Mouse (Mus musculus): ENCODE results near the gene Gm44805. TPM values are rescaled to one million over a fixed set of nuclear protein-coding genes. Genes with fewer than 3 reads are reported as not detected.

Gene Gm44805
- polyA plus RNA-seq, 1 experiment = not detected

DNA sequence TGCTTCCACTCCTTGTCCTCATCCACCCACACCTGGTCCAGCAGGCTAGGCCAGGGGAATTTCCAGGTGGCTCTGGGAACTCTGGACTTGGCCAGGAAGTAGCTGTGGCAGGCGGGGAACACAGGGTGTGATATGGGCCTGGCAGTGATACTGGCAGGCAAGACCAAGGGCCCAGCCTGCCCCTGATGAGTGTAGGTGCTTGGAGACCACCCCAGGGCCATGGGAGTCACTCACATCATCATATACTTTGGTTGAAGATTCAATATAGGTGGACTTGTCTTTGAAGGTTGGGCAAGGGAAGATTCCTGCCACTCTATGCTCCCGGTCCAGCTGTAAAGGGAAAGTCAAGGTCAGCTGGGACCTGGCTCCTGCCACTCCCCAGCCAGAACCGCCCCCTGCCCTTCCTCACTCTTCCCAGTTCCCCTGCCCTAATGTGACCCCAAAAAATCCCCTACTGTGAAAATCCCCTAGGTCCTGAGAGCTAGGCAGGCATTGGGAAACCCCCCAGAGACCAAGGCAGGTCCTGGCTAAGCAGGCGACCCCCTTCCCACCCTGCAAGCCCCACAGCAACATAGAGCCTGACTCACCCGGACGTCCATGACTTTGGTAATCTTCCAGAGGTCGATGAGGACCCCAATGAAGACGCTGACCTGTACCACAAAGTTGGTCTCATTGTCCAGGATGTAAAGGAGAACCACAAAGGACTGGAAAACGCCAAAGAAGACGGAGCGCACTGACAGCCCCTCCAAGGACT, 46.0 kb downstream of the Gm44805 start:
- TF ChIP-seq POLR2A (IDR thresholded peaks at IDR 0.05; ENCODE audit: low read depth, low read length) = no peak
- no peak for TF ChIP-seq CTCF (IDR thresholded peaks at IDR 0.05; ENCODE audit: borderline replicate concordance, insufficient read depth, low read length)
- no peaks in the 10 kb centered on the region for H3K4me1 ChIP-seq (ENCODE audit: control insufficient read depth, insufficient read depth, low read length)
- no peak overlapping the region for H3K4me3 ChIP-seq (ENCODE audit: insufficient read depth, low read length)
- H3K27ac ChIP-seq (ENCODE audit: insufficient read depth, low read length) = no peak overlapping the region

DNA sequence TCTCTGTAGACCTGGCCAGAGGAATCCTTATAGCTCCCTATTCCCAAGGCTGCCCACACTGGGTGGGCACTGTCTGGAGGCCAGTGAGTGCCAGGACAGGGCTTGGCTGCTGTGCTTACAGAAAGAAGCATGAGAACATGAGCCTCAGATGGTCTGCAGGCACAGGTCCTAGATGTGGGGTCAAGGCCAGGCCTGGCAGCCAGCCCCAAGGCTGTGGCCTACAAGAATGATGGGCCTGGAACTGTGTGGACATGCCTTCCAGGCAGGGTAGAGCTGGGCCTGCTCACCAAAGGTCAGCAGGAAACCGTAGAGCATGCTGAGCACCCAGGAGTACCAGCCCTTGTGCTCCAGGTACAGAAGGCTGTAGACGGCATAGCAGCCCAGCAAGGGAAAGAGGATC, 46.6 kb downstream of the Gm44805 start:
- TF ChIP-seq POLR2A (IDR thresholded peaks at IDR 0.05; ENCODE audit: low read depth, low read length) (no peak), CTCF (IDR thresholded peaks at IDR 0.05; ENCODE audit: borderline replicate concordance, insufficient read depth, low read length) (no peak)
- Histone ChIP-seq H3K4me3 (ENCODE audit: insufficient read depth, low read length) (no peak overlapping the region), H3K4me1 (ENCODE audit: control insufficient read depth, insufficient read depth, low read length) (no peaks in the 10 kb centered on the region), H3K27ac (ENCODE audit: insufficient read depth, low read length) (no peak overlapping the region)

DNA sequence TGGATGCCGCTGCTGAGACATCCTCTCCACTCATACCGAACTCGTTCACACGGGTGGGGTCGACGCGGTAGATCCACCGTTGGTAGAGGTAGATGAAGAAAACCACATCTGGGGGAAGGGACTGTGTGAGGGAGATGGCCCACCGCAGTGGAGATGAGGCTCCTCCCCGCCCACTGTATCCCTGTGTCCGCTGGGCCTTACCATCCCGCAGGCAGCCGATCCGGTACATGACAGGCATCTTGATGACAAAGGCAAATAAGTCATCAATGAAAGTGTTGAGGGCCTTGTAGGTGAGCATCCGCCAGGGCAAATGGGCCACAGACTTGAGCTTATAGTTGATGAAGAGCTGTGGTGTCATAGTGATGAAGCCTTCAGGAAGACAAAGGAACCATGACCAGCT, 47.4 kb downstream of the Gm44805 start:
- no peak overlapping the region for H3K27ac ChIP-seq (ENCODE audit: insufficient read depth, low read length)
- TF ChIP-seq POLR2A (IDR thresholded peaks at IDR 0.05; ENCODE audit: low read depth, low read length) (no peak), CTCF (IDR thresholded peaks at IDR 0.05; ENCODE audit: borderline replicate concordance, insufficient read depth, low read length) (no peak)
- no peaks in the 10 kb centered on the region for H3K4me1 ChIP-seq (ENCODE audit: control insufficient read depth, insufficient read depth, low read length)
- H3K4me3 ChIP-seq (ENCODE audit: insufficient read depth, low read length) = no peak overlapping the region

DNA sequence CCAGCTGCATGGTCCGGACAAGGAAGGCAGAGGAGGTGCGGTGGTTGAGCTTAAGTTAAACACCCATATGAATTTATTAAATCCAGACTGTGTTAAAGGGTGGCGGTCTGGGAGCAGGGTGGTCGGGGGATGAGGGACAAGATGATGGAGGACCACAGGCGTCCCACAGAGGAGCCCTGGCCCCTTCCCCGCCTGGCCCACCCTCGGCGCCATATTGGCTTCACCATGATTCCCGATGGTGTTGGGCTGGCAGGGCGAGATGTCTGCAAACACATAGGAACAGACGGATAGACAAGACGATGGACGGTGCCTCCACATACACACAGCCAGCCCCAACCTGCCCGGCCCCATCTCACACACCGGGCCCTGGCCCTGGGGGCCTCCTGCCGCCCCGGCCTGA, 48.0 kb downstream of the Gm44805 start:
- TF ChIP-seq CTCF (IDR thresholded peaks at IDR 0.05; ENCODE audit: borderline replicate concordance, insufficient read depth, low read length) = no peak
- no peak for TF ChIP-seq POLR2A (IDR thresholded peaks at IDR 0.05; ENCODE audit: low read depth, low read length)
- no peaks in the 10 kb centered on the region for H3K4me1 ChIP-seq (ENCODE audit: control insufficient read depth, insufficient read depth, low read length)
- no peak overlapping the region for H3K4me3 ChIP-seq (ENCODE audit: insufficient read depth, low read length)
- no peak overlapping the region for H3K27ac ChIP-seq (ENCODE audit: insufficient read depth, low read length)

DNA sequence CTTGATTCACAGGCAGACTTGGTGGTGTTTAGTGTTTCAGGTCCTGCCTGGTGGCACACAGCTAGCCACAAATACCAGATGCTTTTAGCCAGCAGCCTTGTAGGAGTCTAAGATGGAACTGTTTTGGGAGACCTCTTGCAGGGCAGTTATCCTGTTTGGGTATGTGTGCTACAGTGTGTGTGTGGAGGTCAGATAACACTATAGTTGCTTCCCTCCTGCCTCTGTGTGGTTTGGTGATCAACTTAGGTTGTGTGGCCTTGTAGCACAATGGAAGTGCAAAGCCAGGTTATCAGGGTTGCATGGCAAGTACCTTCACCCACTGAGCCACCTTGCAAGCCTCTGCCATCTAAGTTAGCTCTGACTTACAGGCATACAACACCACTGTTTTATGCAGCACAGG, 48.5 kb downstream of the Gm44805 start:
- TF ChIP-seq CTCF (IDR thresholded peaks at IDR 0.05; ENCODE audit: borderline replicate concordance, insufficient read depth, low read length) = no peak
- no peak for TF ChIP-seq POLR2A (IDR thresholded peaks at IDR 0.05; ENCODE audit: low read depth, low read length)
- H3K4me1 ChIP-seq (ENCODE audit: control insufficient read depth, insufficient read depth, low read length) = no peaks in the 10 kb centered on the region
- H3K4me3 ChIP-seq (ENCODE audit: insufficient read depth, low read length) = no peak overlapping the region
- H3K27ac ChIP-seq (ENCODE audit: insufficient read depth, low read length) = no peak overlapping the region

DNA sequence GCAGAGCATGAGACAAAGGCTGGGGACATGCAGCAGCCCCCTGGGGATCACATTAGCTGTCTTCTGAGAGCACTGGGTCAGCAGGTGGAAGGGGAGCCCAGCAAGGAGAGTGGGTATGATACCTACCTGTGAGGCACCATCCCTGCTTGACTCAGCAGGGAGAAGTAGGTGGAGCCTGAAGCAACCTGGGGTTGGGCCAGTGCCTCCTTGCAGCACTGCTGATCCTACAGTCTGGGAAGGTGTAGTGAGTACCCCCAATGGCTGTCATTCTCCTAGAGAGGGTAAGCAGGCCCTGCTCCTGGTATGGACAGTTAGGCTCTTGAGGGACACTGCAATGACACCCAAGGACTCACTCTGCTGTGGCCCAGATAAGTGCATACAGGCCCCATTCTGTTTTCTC, 48.9 kb downstream of the Gm44805 start:
- TF ChIP-seq POLR2A (IDR thresholded peaks at IDR 0.05; ENCODE audit: low read depth, low read length) (no peak), CTCF (IDR thresholded peaks at IDR 0.05; ENCODE audit: borderline replicate concordance, insufficient read depth, low read length) (no peak)
- Histone ChIP-seq H3K27ac (ENCODE audit: insufficient read depth, low read length) (no peak overlapping the region), H3K4me1 (ENCODE audit: control insufficient read depth, insufficient read depth, low read length) (no peaks in the 10 kb centered on the region), H3K4me3 (ENCODE audit: insufficient read depth, low read length) (no peak overlapping the region)

DNA sequence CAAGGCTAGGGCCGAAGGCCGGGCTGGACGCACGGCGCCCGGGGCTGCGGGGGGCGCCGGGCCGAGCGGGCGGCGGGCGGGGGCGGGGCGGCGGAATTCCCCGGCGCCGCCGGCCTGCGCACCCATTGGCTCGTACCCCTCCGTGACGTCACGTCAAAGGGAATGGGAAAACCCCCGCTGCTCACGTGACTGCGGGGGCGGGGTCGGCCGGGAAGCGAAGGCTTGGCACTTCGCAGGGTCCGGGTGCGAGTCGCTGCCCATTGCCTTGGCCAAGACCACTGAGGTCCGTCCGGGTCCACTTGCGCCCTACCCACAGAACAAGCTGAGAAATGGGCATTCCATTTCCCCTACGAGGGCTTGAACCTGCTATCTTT, 51.9 kb downstream of the Gm44805 start, which contains the start of gene Relb:
Gene Relb, minus strand, starts transcription at position 78 of the 374 bp plus-strand sequence.
- peak; percentile 68 for TF ChIP-seq POLR2A (IDR thresholded peaks at IDR 0.05; ENCODE audit: low read depth, low read length)
- TF ChIP-seq CTCF (IDR thresholded peaks at IDR 0.05; ENCODE audit: borderline replicate concordance, insufficient read depth, low read length) = no peak

DNA sequence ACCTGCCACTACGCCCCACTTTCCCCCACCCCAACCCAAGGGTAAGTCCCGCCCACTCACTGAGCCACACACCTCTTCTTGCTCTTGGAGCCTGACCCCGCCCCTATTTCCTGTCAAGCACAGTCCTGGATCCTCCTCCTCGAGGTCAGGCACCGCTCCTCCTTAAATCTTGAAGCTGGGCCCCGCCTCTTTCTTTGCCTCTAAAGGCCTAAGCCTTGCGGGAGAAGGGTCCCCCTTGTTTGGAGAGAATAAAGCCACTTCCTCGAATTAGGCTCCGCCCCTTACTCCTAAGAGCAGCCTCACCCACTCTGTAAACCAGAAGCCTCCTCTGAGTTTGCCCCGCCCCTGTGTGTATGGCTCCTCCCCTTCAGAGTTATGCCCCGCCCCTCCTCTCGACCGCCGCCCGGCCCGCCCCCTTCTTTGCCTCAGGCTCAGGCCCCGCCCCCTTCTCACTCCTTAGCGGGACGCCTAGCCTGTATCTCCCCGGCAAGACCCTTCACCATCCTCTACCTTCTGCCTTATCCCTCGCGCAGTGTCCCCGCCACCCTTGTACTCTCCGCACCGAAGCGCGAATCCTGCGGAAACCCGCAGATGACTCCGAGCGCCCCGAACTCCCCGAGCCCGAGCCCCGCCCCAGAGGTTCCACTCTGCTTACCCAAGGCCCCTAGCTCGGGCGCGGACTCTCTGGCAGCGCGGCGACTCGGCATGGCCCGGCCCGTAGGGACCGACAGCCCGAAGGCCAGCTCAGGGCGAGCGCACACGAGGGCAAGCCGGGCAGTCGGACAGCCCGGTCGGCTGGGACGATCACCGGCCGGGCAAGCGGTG, 52.5 kb downstream of the Gm44805 start:
- TF ChIP-seq CTCF (IDR thresholded peaks at IDR 0.05; ENCODE audit: borderline replicate concordance, insufficient read depth, low read length) (no peak), POLR2A (IDR thresholded peaks at IDR 0.05; ENCODE audit: low read depth, low read length) (peak; percentile 53)
- Histone ChIP-seq H3K27ac (ENCODE audit: insufficient read depth, low read length) (peak overlapping the region; percentile 80), H3K4me1 (ENCODE audit: control insufficient read depth, insufficient read depth, low read length) (no peaks in the 10 kb centered on the region), H3K4me3 (ENCODE audit: insufficient read depth, low read length) (peak overlapping the region; percentile 62)

More for the DNA sequence above, 51.9 kb downstream of the Gm44805 start, which contains the start of gene Relb:
- H3K27ac ChIP-seq (ENCODE audit: insufficient read depth, low read length) = peak within 1 kb of the TSS; percentile 80
- H3K4me3 ChIP-seq (ENCODE audit: insufficient read depth, low read length) = peak within 1 kb of the TSS; percentile 62
- no peaks in the 10 kb centered on the region for H3K4me1 ChIP-seq (ENCODE audit: control insufficient read depth, insufficient read depth, low read length)

DNA sequence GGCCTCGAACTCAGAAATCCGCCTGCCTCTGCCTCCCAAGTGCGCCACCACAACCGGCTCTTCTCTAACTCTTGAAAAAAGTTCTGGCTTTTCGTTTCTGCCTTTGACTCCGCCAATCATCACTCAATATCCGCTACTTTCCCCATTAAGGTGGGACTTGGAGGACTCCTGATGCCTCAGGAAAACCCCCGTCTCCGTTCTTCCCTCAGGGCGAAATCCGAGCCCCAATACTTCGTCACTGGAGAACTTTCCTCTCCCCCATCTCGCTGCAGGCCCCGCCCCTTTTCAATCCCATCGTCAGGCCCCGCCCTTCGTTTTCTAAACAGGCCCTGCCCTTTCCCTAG, 53.1 kb downstream of the Gm44805 start:
- H3K4me3 ChIP-seq (ENCODE audit: insufficient read depth, low read length) = peak overlapping the region; percentile 36
- H3K27ac ChIP-seq (ENCODE audit: insufficient read depth, low read length) = 0 out of 2 replicates have a peak overlapping the region, but pooled peaks have one; percentile 28
- TF ChIP-seq CTCF (IDR thresholded peaks at IDR 0.05; ENCODE audit: borderline replicate concordance, insufficient read depth, low read length) = no peak
- TF ChIP-seq POLR2A (IDR thresholded peaks at IDR 0.05; ENCODE audit: low read depth, low read length) = peak; percentile 64
- no peaks in the 10 kb centered on the region for H3K4me1 ChIP-seq (ENCODE audit: control insufficient read depth, insufficient read depth, low read length)

DNA sequence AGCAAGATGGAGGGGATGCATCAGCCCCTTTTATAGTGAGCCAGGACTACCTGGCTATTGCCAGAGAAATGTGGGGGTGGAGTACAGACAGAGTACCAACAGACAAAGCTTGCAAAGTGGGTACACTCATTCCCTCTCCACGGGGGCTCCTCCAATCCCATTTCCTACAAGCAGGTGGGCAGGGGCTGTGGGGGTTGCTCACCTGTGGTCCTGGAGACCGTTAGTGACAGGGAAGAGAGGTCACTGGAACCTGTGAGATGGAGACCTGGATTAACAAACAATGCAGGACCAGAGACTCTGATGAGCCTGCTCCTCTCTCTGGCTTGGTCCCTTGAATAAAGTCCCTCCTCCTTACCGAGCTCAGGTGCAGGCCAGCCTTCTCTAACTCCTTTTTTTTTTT, 53.5 kb downstream of the Gm44805 start:
- H3K27ac ChIP-seq (ENCODE audit: insufficient read depth, low read length) = 0 out of 2 replicates have a peak overlapping the region, but pooled peaks have one; percentile 28
- peak overlapping the region; percentile 36; the same call in 1 of the 2 replicates for H3K4me3 ChIP-seq (ENCODE audit: insufficient read depth, low read length)

More for the DNA sequence above, 53.5 kb downstream of the Gm44805 start:
- TF ChIP-seq CTCF (IDR thresholded peaks at IDR 0.05; ENCODE audit: borderline replicate concordance, insufficient read depth, low read length) (no peak), POLR2A (IDR thresholded peaks at IDR 0.05; ENCODE audit: low read depth, low read length) (no peak)
- H3K4me1 ChIP-seq (ENCODE audit: control insufficient read depth, insufficient read depth, low read length) = no peaks in the 10 kb centered on the region

Data from embryonic fibroblast, embryonic 13.5 days (primary cell).